Mouse (Mus musculus) kidney, embryonic 16.5 days (tissue): Measurements from ENCODE around the gene Col18a1. TPM values are rescaled to one million over a fixed set of nuclear protein-coding genes. Genes with fewer than 3 reads are reported as not detected.
A peak's percentile ranks its signal among the peaks of the same experiment; 100 is the strongest.

Experiments
- ATAC-seq: fragments of 200-750 bp; cut with Nextera tagmentation; 2 replicates; pipeline ENCODE4 v1.8.0; 2017; ENCODE audit warnings: moderate TSS enrichment; ENCODE audit not compliant: low FRiP score, low TSS enrichment
- H3K27ac ChIP-seq: fragments of 300-500 bp; sonication (generic); 2 replicates; pipeline ENCODE4 v1.5.1; 2014; ENCODE audit warnings: low read length
- H3K27me3 ChIP-seq: fragments of 300-500 bp; sonication (generic); 2 replicates; pipeline ENCODE4 v1.6.1; 2014; ENCODE audit warnings: low read length, control low read depth, mixed read lengths; ENCODE audit not compliant: insufficient read depth
- H3K36me3 ChIP-seq: fragments of 300-500 bp; sonication (generic); 2 replicates; pipeline ENCODE4 v1.6.1; 2014; ENCODE audit warnings: low read length, control low read depth, mixed read lengths; ENCODE audit not compliant: insufficient read depth
- H3K4me1 ChIP-seq: fragments of 300-500 bp; sonication (generic); 2 replicates; pipeline ENCODE4 v1.6.1; 2014; ENCODE audit warnings: low read length, control low read depth, mixed read lengths; ENCODE audit not compliant: insufficient read depth
- H3K4me2 ChIP-seq: fragments of 300-500 bp; sonication (generic); replicated peaks from 2 replicates; pipeline ENCODE4 v1.6.1; 2014; ENCODE audit warnings: low read depth, low read length
- H3K4me3 ChIP-seq: fragments of 300-500 bp; sonication (generic); 2 replicates; pipeline ENCODE4 v1.5.1; 2014; ENCODE audit warnings: mild to moderate bottlenecking, low read length
- H3K9ac ChIP-seq: fragments of 300-500 bp; sonication (generic); replicated peaks from 2 replicates; pipeline ENCODE4 v1.6.1; 2014; ENCODE audit warnings: low read length
- H3K9me3 ChIP-seq: fragments of 300-500 bp; sonication (generic); 2 replicates; pipeline ENCODE4 v1.6.1; 2016; ENCODE audit warnings: low read length, control low read depth
- WGBS: fragments of 180-500 bp; shearing (Covaris S2); extraction: QIAGEN DNeasy Blood & Tissue Kit; methylation state at CpG from one replicate; pipeline ENCODE4 v1.1.7; 2014; 5-methylcytosine and 5-hydroxymethylcytosine counted together
- polyA plus RNA-seq: library from polyadenylated mRNA; unstranded; fragments of >200 nt; fragmentation: Nextera tagmentation; extraction: Ambion mirVana; gene quantifications from 2 replicates; pipeline ENCODE4 v1.2.1, GENCODE M21; 2015

Gene Col18a1
- polyA plus RNA-seq, 1 experiment from 2014 or later = 257 TPM

DNA sequence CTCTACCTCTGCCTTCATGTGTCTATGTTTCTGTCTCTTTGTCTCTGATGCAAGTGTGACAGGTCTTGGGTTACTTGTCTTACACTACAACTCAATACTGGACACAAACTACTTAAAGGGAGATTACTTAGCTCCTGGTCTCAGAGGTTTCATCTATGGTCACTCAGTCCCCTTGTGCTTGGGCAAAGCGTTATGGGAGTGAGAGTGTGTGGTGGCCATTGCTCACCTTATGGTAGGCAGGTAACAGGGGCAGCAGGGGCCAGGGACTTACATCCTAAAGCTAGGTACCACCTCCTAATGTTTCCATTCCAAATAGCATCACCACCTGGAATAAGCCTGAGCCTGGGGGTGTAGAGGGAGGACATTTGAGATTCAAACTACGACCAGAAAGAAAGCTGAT, 39.8 kb upstream of the Col18a1 start:
- H3K9ac ChIP-seq = no peak overlapping the region

DNA sequence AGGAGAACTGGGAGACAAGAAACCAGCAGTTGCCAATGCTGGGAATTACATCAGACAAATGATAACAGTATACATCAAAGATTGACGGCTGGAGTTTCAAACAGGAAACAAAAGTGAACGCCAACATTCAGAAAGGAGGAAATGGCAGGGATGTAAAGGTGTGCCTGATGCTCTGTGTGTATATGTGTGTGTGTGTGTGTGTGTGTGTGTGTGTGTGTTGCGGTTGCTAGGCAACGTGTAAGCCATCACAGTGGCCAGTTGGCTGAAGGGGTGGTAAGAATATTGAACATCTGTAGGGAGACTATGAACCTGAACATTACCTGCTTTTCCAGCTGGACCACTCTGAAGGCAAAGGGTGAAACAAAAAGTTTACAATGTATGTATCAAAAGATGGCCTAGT, 37.6 kb upstream of the Col18a1 start:
- no peak for ATAC-seq
- Histone ChIP-seq H3K9me3 (no peaks in the 10 kb centered on the region), H3K9ac (no peak overlapping the region), H3K27me3 (no peaks in the 10 kb centered on the region), H3K4me1 (peaks cover 20% of the 10 kb centered on the region), H3K36me3 (no peaks in the 10 kb centered on the region), H3K4me3 (no peak overlapping the region), H3K27ac (no peak overlapping the region), H3K4me2 (no peak overlapping the region)
- WGBS = 76% methylated on average over 4 of the region's 4 CpGs

More for the DNA sequence above, 39.8 kb upstream of the Col18a1 start:
- Histone ChIP-seq H3K4me2 (no peak overlapping the region), H3K27ac (peak overlapping the region; percentile 82), H3K36me3 (no peaks in the 10 kb centered on the region), H3K27me3 (no peaks in the 10 kb centered on the region), H3K9me3 (no peaks in the 10 kb centered on the region), H3K4me1 (peaks cover 23% of the 10 kb centered on the region), H3K4me3 (no peak overlapping the region)
- no peak for ATAC-seq
- 75% methylated on average over 2 of the region's 2 CpGs for WGBS

DNA sequence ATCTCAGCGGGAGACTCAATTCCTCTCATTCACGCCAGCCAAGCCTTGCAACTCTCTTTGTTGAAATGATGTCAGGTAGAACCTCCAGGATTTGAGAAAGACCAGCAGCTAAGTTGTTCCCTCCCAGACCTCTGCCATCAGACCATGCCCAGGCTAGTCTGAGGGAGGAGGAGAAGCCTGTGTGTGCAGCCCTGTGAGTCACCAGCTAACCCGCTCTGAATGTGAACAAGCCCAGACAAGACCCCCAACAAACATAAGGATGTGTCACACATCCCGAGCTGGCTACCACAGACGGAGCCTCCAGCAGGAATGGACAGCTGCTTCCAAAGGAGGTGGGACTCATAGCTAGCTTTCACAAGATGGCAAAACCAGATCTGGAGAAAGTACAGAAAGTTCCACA, 35.6 kb upstream of the Col18a1 start:
- Histone ChIP-seq H3K27ac (no peak overlapping the region), H3K4me3 (no peak overlapping the region), H3K9me3 (no peaks in the 10 kb centered on the region), H3K9ac (no peak overlapping the region), H3K27me3 (no peaks in the 10 kb centered on the region), H3K4me2 (no peak overlapping the region), H3K4me1 (peaks cover 25% of the 10 kb centered on the region), H3K36me3 (no peaks in the 10 kb centered on the region)
- ATAC-seq = no peak
- 81% methylated on average over 5 of the region's 5 CpGs for WGBS

GRCm38 (mm10) chr10:77200295-77200694, 33.9 kb upstream of the Col18a1 start:
- no peaks in the 10 kb centered on the region for H3K36me3 ChIP-seq
- H3K4me2 ChIP-seq = no peak overlapping the region
- H3K27me3 ChIP-seq = no peaks in the 10 kb centered on the region
- H3K4me1 ChIP-seq = peaks cover 17% of the 10 kb centered on the region
- H3K9me3 ChIP-seq = no peaks in the 10 kb centered on the region
- no peak overlapping the region for H3K27ac ChIP-seq
- 75% methylated on average over 9 of the region's 9 CpGs for WGBS
- H3K4me3 ChIP-seq = no peak overlapping the region
- no peak for ATAC-seq
- H3K9ac ChIP-seq = no peak overlapping the region

GRCm38 (mm10) chr10:77199229-77199628, 32.9 kb upstream of the Col18a1 start:
- H3K9me3 ChIP-seq = no peaks in the 10 kb centered on the region
- H3K4me2 ChIP-seq = no peak overlapping the region
- ATAC-seq = no peak
- no peak overlapping the region for H3K9ac ChIP-seq
- H3K36me3 ChIP-seq = no peaks in the 10 kb centered on the region
- H3K4me1 ChIP-seq = peaks cover 10% of the 10 kb centered on the region
- H3K4me3 ChIP-seq = no peak overlapping the region
- H3K27me3 ChIP-seq = no peaks in the 10 kb centered on the region
- H3K27ac ChIP-seq = no peak overlapping the region
- 78% methylated on average over 2 of the region's 2 CpGs for WGBS

DNA sequence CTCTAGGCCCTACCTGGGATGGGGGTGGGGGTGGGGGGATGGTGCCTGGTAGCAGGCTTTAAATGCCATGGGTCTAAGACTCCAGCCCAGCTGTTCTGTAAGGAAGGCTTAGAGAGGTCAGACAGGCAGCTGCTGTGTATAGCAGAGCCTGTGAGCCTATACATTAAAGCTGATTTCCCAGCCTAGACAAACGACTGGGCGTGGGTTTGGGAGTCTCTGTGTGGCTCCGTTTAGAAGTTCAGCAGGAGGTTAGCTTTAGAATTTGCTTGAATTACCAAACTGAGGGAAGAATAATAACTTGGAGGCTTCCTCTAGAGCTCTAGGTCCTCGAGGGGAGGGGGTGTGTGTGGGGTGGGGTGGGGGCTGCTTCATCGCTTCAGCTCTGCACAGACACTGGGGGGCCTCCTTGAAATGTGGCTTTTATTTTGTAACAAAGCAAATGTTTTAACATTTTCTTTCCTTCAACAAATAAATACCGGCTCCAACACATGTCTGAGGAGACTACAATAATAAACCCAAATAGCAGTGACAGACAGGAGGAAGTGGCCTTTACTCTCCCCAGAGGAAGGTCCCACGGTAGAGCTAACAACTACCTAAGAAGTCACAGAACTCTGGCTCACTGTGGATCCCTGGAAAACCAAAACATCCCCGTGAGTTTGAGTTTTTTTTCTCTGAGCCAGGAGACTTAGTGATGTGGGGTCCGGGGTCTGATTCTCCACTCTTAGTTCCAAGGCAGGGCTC, 31.3 kb upstream of the Col18a1 start:
- Histone ChIP-seq H3K4me2 (no peak overlapping the region), H3K9me3 (no peaks in the 10 kb centered on the region), H3K9ac (no peak overlapping the region), H3K27ac (peak overlapping the region; percentile 68), H3K4me3 (no peak overlapping the region), H3K27me3 (no peaks in the 10 kb centered on the region), H3K4me1 (peaks cover 10% of the 10 kb centered on the region), H3K36me3 (no peaks in the 10 kb centered on the region)
- peak; percentile 70 for ATAC-seq
- WGBS = 18% methylated on average over 9 of the region's 9 CpGs

GRCm38 (mm10) chr10:77196676-77197075, 30.3 kb upstream of the Col18a1 start:
- Histone ChIP-seq H3K4me2 (no peak overlapping the region), H3K36me3 (no peaks in the 10 kb centered on the region), H3K9ac (no peak overlapping the region), H3K4me1 (peaks cover 15% of the 10 kb centered on the region), H3K27ac (peak overlapping the region; percentile 68; the same call in 1 of the 2 replicates), H3K27me3 (no peaks in the 10 kb centered on the region), H3K4me3 (no peak overlapping the region), H3K9me3 (no peaks in the 10 kb centered on the region)
- no peak for ATAC-seq
- 81% methylated on average over 4 of the region's 4 CpGs for WGBS

- Histone ChIP-seq H3K36me3 (no peaks in the 10 kb centered on the region), H3K27me3 (no peaks in the 10 kb centered on the region), H3K4me2 (no peak overlapping the region), H3K4me1 (peaks cover 21% of the 10 kb centered on the region), H3K9me3 (no peaks in the 10 kb centered on the region), H3K27ac (no peak overlapping the region), H3K4me3 (no peak overlapping the region), H3K9ac (no peak overlapping the region)
- ATAC-seq = no peak
- 90% methylated on average over 3 of the region's 3 CpGs for WGBS
Measured at GRCm38 (mm10) chr10:77196115-77196514, 29.8 kb upstream of the Col18a1 start.

- no peak overlapping the region for H3K4me2 ChIP-seq
- H3K9ac ChIP-seq = no peak overlapping the region
- no peak for ATAC-seq
Measured at GRCm38 (mm10) chr10:77193495-77193894, 27.1 kb upstream of the Col18a1 start.

GRCm38 (mm10) chr10:77192745-77193144, 26.4 kb upstream of the Col18a1 start:
- no peak for ATAC-seq
- WGBS = 83% methylated on average over 17 of the region's 17 CpGs

More at GRCm38 (mm10) chr10:77193495-77193894, 27.1 kb upstream of the Col18a1 start:
- no peaks in the 10 kb centered on the region for H3K27me3 ChIP-seq
- H3K9me3 ChIP-seq = no peaks in the 10 kb centered on the region
- H3K27ac ChIP-seq = no peak overlapping the region
- H3K4me3 ChIP-seq = no peak overlapping the region
- no peaks in the 10 kb centered on the region for H3K36me3 ChIP-seq
- H3K4me1 ChIP-seq = peaks cover 36% of the 10 kb centered on the region

More at GRCm38 (mm10) chr10:77192745-77193144, 26.4 kb upstream of the Col18a1 start:
- no peak overlapping the region for H3K4me2 ChIP-seq
- no peaks in the 10 kb centered on the region for H3K27me3 ChIP-seq
- no peak overlapping the region for H3K4me3 ChIP-seq
- H3K9me3 ChIP-seq = no peaks in the 10 kb centered on the region
- H3K36me3 ChIP-seq = no peaks in the 10 kb centered on the region
- H3K9ac ChIP-seq = no peak overlapping the region
- no peak overlapping the region for H3K27ac ChIP-seq
- peaks cover 40% of the 10 kb centered on the region for H3K4me1 ChIP-seq
